Mouse (Mus musculus): ENCODE data around the gene Agtrap. TPM values are rescaled to one million over a fixed set of nuclear protein-coding genes. Genes with fewer than 3 reads are reported as not detected.
A peak's percentile ranks its signal among the peaks of the same experiment; 100 is the strongest.
"Not testable (repeated sequence)": the region's sequence is repeated elsewhere in the genome, so short reads cannot be mapped to it uniquely, and the experiment has no call there.

Gene Agtrap
- total RNA-seq, 2 experiments from 2014 or later, result 9.8 to 12.6 TPM

DNA sequence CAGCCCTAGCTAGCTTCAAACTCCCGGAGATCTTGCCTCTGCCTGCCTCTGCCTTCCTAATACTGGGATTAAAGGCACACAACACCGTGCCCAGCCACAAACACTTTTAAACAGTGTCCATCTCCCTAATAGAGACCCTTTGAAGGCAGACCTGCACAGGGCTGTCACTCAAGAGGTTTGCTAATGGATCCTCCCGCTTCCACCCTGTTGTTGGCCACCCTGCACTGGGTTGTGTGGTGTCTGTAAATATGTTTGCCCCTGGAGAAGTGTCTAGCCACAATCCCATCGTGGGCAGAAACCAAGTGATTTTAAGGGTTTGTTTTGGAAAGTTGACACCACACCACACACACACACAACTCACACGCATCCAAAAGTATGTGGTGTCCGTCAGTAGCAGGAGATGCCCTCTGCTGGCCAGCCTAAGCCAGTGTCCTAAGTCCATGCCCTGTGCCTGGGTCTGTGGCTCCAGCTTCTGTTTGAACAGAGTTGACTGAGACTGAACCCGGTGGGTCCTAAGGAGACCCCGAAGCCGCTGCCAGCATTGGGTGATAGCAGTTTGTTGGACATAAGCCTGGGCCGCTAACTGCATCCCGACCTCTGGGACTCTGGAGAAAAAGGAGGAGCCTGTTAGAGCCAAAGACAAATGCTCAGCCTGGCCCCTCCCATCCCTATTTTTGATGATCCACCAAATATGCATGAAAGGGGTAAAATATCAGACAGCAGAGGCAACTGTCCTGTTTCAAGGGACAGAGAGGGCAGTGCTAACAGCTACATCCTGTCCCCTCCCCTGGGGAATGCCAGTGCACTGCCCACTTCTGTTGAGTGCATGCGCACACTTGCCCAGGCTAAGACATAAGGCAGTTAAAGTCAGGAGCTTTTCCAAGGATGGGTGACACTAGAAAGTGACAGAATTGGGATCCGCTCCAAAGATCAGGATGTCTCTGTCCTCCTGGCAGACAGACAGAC is 27.4 kb downstream of the Agtrap start:
- intact Hi-C loops (cut with DNase I), result no loop called here
- DNase-seq, result peak; percentile 67

DNA sequence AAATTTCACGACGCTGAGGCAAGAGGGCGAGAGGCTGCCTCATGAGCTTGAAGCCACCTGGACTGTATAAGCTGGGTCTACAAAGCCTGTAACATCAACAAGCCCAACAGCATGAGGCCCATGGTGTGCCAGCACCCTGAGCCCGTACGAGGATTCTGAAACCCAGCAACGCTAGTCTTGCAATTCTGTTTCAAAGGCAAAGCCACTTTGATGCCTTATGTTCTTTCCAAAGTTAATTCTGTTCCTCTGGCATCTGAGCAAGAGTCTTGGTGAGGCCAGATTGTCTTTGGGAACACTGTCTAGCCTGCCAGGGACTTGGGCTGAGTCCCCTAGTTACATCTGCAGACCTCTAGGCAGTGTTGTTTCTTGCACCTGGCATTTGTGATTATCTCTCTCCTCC is 28.8 kb downstream of the Agtrap start:
- Histone ChIP-seq H3K4me3 (no peak overlapping the region), H3K27ac (peak overlapping the region; percentile 97; the same call in 1 of the 2 replicates)
- intact Hi-C loops (cut with DNase I), result no loop called here
- no peak for TF ChIP-seq CTCF (IDR thresholded peaks at IDR 0.05)
- peak; percentile 21 for DNase-seq

More for the DNA sequence above, 27.4 kb downstream of the Agtrap start:
- Histone ChIP-seq H3K4me3 (no peak overlapping the region), H3K27ac (peak overlapping the region; percentile 61)
- peak; percentile 71 for TF ChIP-seq CTCF (IDR thresholded peaks at IDR 0.05)

DNA sequence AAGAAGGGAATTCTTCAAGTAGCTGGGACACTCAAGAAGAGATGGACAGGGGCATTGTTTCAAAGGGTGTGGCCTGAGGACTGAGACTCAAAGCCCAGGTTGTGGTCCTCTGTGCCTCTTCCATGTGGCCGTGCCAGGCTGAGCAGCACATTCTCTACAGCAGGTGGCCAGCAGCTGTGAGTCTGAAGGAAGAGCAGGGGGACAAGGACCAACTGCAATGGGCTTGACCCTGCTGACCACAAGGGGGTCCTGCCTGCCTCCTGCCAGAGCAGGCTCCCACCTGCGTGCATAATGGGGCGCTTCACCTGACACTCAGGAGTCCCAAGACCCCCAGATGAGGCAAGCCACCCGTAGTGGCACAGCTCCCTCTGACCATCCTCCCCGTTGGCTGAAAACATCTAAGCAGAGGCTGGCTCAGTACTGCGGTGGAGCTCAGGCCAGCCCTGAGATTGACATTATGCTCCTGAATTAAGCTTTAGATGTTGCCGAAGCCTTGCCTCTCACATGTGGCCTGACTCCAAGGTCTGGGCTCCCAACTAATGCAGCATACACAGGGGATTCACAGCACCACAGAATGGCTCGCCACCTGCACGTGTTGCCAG is 29.5 kb downstream of the Agtrap start:
- Histone ChIP-seq H3K27ac (peak overlapping the region; percentile 97), H3K4me3 (no peak overlapping the region)
- DNase-seq, result peak; percentile 23
- no peak for TF ChIP-seq CTCF (IDR thresholded peaks at IDR 0.05)
- intact Hi-C loops (cut with DNase I), result no loop called here

GRCm38 (mm10) chr4:148057661-148058209 is 30.1 kb downstream of the Agtrap start:
- peak; percentile 41 for DNase-seq
- Histone ChIP-seq H3K27ac (peak overlapping the region; percentile 97), H3K4me3 (peak overlapping the region; percentile 38)
- intact Hi-C loops (cut with DNase I), result no loop called here
- TF ChIP-seq CTCF (IDR thresholded peaks at IDR 0.05), result peak; percentile 20; the same call in 1 of the 2 replicates

DNA sequence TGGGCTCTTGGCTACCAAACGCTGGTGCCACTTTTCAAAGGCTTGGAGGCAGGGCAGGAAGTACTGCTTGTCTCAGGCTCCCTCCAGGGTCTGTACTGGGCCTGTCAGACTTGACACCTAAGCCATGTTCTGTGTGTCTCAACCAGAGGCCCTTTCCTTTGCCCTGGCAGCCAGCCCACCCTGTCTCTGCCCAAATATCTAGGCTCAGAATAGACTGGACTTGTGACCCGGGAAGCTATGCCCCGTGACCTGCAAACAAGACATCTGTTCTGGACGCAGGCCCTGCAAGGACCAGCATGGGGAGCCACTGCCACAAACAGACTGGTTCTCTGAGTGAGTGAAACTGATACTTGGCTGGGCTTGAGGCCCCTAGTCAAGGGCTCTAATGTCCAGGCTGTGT is 31.0 kb downstream of the Agtrap start:
- peak overlapping the region; percentile 97 for H3K27ac ChIP-seq
- no peak; the same call in 1 of the 2 replicates for TF ChIP-seq CTCF (IDR thresholded peaks at IDR 0.05)
- intact Hi-C loops (cut with DNase I), result loop anchor here (1.0 kb wide), 1 partner anchor 18 kb away; the partner anchor contains the start of gene Mthfr
- peak; percentile 96 for DNase-seq
- no peak overlapping the region; the same call in 1 of the 2 replicates for H3K4me3 ChIP-seq

DNA sequence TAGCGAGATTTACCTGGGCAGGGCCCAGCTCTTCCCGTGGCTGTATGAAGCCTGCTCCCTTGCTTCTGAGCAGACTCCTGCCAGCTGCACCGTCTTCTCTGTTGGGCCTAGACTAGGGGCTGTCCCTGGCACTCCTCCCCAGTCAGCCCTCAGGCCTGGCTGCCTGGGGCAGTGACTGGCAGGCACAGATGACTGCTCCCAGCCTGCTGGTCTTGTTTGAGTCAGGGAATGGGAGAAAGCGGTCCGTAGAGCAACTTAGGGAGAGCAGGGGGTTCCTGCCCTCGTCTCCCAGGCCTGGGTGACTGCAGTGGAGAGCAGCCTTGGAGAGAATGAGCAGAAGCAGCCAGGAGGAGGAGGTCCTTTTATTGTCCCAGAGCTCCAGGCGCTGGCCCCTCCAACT is 31.6 kb downstream of the Agtrap start:
- peak overlapping the region; percentile 54 for H3K4me3 ChIP-seq
- TF ChIP-seq CTCF (IDR thresholded peaks at IDR 0.05), result no peak
- H3K27ac ChIP-seq, result peak overlapping the region; percentile 97
- intact Hi-C loops (cut with DNase I), result loop anchor here (1.0 kb wide), 1 partner anchor 17 kb away; the partner anchor contains the start of gene Mthfr
- peak; percentile 82 for DNase-seq

- no peak for DNase-seq
- peak overlapping the region; percentile 54 for H3K4me3 ChIP-seq
- H3K27ac ChIP-seq, result peak overlapping the region; percentile 97
- TF ChIP-seq CTCF (IDR thresholded peaks at IDR 0.05), result no peak
- intact Hi-C loops (cut with DNase I), result no loop called here
Observed at GRCm38 (mm10) chr4:148054961-148055695, 32.7 kb downstream of the Agtrap start.

DNA sequence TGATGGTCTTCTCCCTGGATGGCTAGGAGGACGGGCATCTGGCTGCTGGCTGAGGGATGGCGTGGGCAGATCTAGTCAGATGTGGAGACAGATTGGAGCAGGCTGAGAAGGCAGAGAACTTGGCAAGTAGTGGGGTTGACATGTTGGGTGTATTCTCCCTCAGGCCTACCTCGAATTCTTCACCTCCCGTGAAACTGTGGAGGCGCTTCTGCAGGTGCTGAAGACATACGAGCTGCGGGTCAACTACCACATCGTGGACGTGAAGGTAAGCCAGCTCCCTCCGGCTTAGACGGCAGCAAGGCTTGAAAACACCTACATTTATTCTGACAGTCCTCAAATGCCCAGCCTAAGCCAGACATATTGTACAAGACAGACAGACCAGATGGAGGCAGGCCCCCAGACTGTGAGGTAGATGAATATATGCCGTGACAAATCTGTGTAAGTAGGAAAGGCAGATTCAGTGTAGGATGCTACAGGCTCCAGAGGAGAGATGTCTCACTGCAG is 34.4 kb downstream of the Agtrap start:
- no peak for TF ChIP-seq CTCF (IDR thresholded peaks at IDR 0.05)
- Histone ChIP-seq H3K27ac (no peak overlapping the region), H3K4me3 (no peak overlapping the region)
- no peak for DNase-seq
- intact Hi-C loops (cut with DNase I), result no loop called here

GRCm38 (mm10) chr4:148052976-148053375 is 34.9 kb downstream of the Agtrap start:
- H3K4me3 ChIP-seq, result no peak overlapping the region
- intact Hi-C loops (cut with DNase I), result no loop called here
- no peak for DNase-seq
- H3K27ac ChIP-seq, result no peak overlapping the region
- no peak for TF ChIP-seq CTCF (IDR thresholded peaks at IDR 0.05)

DNA sequence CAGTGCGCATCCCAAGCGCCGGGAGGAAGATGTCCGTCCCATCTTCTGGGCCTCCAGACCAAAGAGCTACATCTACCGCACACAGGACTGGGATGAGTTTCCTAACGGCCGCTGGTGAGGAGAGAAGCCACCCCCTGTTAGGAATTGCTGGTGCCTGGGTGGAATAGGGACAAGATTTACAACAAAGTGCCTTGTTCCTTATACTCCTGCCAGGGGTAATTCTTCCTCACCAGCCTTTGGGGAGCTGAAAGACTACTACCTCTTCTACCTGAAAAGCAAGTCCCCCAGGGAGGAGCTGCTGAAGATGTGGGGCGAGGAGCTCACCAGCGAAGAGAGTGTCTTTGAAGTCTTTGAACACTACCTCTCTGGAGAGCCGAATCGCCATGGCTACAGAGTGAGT is 35.9 kb downstream of the Agtrap start:
- no peak overlapping the region for H3K4me3 ChIP-seq
- H3K27ac ChIP-seq, result no peak overlapping the region
- no peak for DNase-seq
- no peak for TF ChIP-seq CTCF (IDR thresholded peaks at IDR 0.05)
- intact Hi-C loops (cut with DNase I), result no loop called here

- Histone ChIP-seq H3K4me3 (no peak overlapping the region), H3K27ac (no peak overlapping the region)
- DNase-seq, result no peak
- TF ChIP-seq CTCF (IDR thresholded peaks at IDR 0.05), result no peak
- intact Hi-C loops (cut with DNase I), result no loop called here
Observed at GRCm38 (mm10) chr4:148051046-148051776, 36.6 kb downstream of the Agtrap start.

GRCm38 (mm10) chr4:148050396-148050914 is 37.4 kb downstream of the Agtrap start:
- DNase-seq, result not testable (repeated sequence)

More at GRCm38 (mm10) chr4:148050396-148050914, 37.4 kb downstream of the Agtrap start:
- H3K27ac ChIP-seq; intact Hi-C loops (cut with DNase I); H3K4me3 ChIP-seq: not testable (repeated sequence)
